Mouse (Mus musculus): Measurements from ENCODE around the gene Best1. TPM values are rescaled to one million over a fixed set of nuclear protein-coding genes. Genes with fewer than 3 reads are reported as not detected.
A peak's percentile ranks its signal among the peaks of the same experiment; 100 is the strongest.

Best1 gene
- total and polyA plus RNA-seq, 3 experiments = 0.17 to 0.62 (median 0.46) TPM

DNA sequence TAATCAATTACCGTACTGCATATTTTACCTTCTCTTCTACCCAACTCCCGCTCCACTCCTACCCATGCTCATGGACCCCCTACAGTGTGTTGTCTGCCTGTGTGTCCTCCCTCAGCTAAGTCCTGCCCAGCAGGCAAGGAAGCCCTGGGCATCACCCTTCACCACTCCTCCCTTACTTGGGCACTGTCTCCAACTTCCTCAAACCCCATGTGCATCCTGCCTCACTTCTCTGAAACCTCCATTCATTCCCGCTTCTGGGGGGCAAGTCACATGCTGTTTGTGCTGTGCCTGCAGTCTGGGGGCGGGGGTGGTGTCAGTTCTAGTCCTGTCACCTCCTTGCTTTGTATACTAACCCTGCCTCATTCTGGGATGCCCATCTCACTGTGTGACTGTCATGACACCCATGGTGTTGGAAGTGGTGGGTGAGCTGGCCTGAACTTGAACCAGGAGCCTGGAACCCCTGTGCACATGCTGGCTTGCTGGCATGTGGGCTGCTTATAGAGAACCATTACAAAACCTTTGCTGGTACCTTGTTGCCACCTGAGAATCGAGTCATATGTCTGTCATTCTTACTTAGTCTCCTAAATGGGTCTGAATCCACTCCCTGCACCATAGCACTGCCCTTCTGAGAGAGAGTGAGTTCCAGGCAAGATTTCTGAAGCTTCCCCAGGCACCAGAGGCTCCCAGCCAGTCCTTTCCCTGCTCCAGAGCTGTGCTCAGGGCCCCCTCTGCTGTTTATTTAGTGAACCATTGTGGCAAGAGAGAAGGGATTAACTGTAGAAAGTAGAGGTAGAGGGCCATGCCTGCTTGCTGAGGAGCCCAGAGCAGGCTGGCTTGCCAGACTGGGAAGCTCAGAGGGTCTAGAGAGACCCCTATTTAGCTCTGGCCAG is 21.2 kb upstream of the Best1 start:
- peak; percentile 52 for DNase-seq

DNA sequence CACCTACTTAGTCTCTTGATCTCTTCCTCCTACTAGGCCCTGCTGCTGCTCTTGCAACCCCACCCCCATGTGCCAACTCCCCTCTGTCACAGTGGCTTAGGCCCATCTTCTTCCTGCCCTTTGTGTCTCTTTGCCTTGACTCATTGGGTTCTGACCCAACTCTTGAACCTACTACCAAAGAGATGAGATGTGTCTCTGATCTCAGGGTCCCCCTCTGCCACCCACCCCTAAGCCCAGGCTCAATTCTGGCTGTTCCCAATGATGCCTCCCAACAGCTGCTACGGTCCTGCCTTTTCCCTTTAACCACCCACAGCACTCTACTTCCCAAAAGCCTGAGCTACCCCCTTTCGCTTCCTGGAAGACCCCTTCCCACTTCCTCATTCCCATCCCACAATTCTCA is 20.5 kb upstream of the Best1 start:
- DNase-seq = no peak

DNA sequence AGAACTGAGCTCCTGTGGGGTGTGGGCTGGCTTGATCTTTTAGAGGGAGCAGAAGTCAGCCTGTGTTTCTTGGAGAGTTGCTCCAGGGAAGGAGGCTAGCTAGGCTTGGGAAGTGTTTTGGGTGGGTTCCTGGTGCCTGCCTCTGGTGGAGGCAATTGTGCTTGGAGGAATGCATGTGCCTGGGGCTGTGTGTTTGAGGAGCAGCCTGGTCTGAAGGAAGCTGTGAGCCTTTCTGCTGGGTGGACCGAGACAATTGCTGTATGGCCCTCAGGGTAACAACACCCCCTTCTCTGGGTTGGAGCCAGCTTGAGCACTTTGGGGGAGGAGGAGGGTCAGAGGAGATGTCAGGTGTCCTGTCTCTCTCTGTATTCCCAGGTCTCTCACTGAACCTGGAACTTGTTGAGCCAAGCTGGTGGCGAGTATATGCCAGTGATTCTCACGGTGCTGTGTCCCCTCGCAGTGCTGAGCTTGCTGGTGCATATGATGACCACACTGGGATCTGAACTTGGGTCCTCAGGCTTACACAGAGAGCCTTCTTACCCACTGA is 17.9 kb upstream of the Best1 start:
- no peak for DNase-seq

DNA sequence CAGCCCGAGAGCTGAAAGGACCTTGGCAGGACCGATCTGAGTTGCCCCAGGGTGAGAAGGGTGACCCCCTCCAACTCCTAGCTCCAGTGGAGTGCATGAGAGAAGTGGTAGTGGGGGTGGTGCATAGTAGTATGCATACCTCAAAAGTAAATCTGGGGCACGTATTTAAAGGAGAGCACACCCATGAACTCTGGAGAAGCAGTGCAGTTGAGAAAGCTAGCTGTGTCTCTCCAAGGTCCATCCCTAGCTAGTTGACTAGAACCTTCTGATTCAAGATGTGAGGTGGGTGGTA is 17.0 kb upstream of the Best1 start:
- no peak for DNase-seq

DNA sequence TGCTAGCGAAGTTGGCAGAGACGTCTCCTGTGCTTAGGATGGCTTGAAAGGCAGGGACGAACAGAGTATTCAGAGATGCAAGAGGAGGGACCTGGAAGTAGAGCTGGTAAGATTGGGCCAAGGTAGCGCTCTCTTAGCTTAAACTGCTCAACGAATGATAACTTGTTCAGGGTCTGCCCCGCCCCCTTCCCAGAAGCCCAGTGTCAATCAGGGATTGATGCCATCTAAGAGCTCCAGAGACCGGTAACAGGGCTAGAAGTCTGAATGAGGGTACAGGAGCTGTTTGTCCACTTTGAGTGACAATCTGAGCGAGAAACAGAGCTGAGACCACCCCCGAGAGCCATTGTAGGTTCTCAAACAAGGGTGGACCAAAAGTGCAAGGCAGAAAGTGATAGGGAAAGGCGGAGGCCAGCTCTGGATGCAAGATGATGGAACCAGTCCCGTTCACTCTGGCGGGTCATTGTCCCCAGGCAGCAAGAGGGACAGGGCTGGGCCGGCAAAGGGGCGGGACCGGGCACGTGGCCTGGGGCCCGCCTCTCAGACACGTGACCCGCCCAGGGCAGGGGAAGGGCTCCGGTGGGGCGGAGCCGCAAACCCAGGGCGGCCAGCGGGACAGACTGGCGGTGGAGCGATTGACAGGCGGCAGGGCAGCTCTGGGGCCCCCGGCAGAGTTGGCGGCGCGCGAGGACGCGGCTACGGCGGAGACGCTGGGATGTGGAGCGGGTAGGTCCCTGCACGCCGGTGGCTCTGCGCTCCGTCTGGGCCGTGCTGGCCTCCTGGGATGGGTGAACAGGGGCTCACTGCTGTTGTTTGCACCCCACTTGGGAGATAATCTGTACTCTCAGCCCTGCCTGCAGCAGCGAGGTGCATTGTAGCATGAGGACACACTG is 16.4 kb upstream of the Best1 start:
- DNase-seq = peak; percentile 97

DNA sequence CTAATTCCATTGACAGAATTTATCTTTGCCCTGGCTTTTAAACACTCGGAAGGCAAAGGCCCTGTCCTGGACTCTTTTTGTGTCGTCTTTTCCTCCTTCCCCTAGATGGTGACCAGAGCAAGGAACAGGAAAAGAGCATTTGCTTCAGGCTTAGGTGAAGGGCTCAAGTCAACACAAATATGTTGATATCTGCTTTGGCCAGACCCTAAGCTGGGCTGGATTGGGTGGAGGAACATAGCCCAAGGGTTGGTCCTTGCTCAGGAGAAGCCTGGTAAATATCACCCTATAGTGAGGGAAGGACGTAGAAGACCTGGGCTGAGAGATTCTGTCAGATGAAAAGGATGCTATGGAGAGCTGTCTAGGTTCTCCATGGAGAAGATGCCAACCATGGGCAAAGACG is 14.7 kb upstream of the Best1 start:
- no peak for DNase-seq

DNA sequence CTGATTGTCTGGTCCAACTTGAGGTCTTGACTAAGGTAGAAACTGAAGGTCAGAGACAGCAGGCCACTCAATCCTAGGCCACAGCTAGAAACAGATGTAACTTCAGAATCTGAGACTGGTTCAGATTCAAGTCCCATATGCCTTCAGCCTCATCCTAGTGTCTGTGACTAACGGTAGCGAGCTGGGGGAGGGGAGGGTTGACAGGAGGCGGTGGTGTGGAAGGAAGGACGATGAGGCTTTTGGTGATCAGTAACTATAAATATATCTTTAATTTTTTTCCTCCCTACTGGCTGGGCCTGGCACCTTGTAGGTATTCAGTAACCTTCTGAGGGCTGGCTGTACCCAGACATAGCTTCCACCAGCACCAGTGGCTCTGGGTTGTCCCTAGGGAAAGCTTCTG is 14.0 kb upstream of the Best1 start:
- no peak for DNase-seq

DNA sequence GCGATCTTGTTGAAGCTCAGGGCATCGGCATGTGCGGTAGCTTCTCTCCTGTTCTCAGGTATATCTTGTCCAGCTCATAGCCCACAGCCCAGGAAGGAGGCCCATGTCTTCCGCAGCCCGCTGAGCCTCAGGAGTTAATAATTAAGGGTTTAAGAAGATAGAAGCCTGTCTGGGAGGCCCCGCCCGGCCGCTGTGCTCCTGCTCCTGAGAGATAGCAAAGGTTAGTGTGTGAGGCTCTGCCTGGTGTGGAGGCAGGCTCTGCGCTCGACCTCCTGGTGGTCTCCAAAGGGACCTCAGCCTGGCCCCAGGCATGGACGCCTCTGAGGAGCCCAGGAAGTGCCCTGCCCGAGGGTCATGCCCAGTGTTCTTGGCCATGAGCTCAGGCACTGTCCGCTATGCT is 13.4 kb upstream of the Best1 start:
- no peak for DNase-seq

DNA sequence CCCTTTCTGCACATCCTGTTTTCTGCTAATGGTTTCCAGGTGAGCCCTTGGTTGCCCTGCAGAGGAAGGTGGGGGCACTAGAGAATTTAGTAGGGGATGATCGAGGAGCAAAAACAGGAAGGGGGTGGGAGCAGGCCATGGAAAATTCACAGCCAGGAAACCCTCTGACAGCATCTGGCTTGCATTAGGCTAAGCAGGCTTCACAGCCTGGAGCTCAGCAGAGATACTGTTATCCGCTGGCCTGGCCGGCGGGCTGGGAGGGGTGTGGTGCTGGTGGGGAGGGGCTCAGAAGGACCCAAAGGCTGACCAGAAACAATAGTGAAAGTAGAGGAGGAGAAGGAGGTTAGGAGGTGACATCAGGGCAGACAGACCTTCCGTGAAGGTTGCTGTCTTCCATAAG is 12.5 kb upstream of the Best1 start:
- no peak for DNase-seq

DNA sequence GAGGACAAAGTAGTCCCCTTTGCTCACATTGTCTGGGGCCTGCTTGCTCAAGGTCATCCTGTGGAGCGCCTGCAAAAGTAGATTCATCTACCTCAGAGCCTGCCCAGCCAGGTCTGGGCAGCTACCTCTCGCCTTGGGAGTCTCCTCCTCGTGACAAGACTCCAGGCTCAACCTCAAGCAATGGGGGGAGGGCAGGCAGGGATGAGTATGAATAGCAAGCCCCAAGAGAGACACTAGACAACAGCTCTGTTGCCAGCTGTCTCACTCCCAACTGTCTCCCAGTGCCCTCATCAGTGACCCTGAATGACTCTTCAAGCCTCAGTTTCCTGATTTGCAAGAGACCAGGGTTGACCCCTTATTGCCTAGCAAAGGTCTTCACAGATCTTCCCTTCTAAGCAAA is 11.9 kb upstream of the Best1 start:
- DNase-seq = no peak

DNA sequence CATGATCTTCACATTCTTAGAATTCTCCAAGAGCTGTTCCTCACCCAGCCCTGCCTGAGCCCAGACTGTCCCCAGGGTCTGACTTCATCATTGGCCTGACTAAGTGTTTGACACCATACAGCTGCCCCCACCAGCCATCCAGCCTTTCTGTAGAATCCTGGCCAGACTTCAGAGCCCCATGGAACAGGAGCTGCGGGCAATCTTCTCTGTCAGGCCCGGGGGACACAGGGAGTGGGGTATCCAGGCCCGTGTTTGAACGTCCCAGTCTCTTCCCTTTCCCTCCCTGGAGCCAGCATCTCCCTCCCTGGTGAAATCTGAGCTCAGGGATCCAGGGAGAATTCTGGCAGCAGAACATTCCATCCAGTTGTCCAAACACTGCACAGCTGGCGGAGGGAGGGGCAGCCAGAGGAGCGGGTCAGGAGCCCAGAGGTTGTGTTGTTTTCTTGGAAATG is 11.4 kb upstream of the Best1 start:
- DNase-seq = no peak

DNA sequence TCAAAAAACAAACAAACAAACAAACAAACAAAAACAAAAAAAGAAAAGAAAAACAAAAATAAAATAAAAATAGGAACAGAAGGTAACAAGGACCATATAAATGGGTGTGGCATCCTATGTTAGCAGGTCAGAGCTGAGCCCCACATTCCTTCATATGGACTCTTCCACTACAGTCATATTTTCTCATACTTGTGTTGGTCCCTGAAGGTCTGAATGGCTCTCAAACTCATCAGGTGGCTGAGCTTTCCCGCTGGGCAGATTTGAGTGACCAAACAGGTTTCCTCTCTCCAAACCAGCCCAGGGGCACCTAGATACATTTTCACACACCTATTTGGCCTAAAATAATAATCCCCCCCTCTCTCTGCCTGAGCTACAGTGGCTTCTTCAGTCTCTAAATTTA is 10.0 kb upstream of the Best1 start:
- DNase-seq = no peak

DNA sequence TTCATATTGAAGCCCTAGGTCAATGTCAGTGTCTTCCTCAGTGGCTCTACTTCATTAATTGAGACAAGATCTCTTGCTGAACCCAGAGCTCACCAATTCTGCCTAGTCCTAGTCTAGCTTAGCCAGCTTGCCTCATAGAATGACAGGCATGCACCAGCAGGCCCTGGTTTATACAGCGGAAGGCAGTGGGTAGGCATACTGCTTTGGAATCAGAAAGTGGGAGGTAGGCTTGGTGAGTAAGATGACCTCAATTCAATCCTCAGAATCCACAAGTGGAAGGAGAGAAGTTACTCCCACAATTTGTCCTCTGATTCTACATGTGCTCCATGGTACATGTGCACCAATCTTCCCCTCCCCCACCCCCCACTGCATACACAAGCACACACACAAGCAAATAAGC is 2.3 kb upstream of the Best1 start:
- DNase-seq = no peak

DNA sequence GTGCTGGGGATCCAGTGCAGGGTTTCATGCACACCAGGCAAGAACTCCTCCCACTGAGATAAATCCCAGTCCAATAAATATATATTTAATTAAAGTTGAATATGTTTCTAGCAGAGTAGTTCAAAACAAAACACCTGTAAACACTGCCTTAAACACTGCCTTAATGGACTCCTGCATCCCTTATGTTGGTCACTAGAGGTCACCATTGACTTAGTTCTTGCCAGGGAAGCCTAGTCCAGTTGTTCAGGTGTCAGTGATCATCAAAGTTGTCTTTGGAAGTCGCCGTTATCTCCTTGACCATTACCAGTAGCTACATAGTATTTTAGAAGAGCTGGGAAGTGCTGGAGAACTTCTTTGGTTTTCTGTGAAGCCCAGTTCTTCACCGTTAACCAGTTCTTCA is 1.1 kb downstream of the Best1 start:
- DNase-seq = peak; percentile 42

DNA sequence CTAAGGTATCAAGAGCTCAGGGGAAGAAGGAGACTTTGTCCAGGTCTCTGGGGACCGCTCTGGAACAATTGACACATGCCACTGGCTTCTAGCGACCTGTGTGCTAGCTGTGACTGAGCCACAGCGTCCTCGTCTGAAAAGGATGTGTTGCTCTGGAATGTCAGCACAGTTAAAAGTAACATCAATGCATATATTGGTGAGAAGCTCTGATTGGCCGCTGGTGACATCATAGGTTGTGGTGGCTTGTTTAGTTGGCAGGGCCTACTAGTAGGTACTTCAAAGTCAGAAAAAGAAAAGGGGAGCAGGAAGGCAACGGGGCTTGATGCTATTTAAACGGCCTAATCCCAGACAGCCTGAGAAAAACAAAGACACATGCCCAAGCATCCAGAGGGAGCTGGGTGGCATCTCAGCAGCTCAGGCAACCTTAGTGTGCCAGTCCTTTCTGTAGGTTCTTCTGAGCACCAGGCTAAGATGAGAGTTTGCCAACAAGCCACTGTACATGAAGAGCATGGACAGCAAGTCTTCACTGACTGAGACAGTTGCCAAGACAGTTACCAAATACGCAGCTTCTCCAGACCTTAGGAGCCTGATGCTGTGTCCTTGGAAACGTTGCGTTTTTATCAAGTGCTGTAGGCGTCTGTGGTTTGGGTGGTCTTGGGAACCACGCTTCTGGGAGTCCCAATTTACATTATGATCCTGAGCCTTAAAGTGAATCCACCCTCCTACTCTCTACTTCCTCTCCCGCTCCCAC is 2.5 kb downstream of the Best1 start:
- DNase-seq = no peak

DNA sequence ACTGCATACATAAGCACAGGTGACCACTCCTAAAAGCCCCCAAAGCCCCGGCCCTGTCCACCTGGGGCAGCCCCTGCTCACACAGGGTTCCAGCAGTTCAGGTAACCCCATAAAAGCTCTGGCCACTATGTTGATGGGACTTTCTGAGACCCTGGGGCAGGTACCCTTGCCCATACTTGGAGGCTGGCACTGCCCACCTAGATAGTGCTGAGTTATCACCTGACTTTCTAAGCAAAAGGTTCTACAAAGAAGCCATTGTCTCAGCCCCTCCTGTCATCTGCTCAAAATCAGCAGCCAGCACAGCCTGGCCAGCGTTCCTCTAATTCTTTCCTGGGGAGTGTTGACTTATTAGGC is 3.4 kb downstream of the Best1 start:
- DNase-seq = no peak

DNA sequence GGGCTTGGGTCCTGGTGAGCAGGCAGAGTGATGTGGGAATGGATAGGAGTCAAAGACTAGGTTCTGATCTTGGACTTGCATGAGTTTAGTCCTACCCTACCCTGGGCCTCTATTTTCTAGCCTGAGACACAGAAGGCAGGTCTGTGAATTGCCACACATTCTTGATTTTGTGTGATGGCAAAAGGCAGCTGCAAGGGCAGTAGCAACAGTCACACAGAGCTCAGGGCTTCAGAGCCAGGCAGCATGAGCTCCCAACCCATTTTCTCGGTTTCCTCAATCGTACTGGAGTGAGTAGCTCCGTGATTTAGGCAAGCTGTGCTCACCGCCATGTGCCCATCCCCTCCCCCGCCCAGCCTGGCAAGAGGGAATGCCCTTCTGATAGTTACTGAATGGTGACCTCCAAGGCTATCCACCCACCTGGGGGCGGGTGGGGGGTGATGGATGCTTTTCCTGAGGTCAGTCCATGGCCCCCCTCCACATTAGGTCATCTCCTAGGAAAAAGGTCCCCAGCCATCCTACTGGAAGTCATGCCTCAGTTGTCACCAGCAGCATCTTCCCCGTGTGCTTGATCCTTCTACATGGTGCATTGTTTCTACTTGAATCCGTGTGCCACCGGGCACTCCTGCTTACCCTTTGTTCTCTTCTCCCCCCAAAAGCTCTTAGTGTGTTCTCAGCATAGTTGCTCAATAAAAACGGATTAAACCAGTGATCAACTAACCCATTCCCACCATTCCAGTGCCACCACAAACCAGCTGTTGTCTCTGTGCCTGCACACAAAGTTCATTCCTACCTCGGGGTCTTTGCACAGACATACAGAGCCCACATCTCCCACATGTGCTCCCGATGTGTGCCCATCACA is 4.0 kb downstream of the Best1 start:
- no peak for DNase-seq

DNA sequence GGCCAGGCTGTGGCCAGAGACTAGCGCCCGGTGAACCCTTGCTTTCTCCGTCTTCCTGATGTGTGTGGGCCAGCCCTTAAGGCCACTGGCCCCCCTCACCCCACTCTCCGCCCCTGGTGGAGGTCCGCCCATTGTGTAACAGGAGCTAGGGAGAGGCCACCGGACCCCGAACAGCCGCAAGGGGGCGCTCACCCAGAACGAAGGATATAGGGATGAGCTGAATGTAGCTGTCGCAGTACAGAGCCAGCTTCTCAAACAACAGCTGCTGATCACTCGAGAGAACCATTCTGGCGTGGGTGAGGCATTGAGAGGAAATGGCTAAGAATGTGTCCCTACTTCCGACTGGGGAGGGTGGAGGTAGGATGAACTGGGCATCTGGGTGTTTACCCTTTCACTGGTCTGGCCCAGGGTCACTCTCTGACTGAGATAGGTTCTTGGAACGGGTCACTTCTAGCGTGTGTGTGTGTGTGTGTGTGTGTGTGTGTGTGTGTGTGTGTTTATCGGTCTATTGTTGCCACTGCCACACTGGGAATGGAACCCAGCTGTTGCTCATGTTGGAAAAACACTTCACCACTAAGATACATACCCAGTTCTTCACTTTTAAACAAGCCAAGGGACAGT is 8.3 kb downstream of the Best1 start:
- peak; percentile 87 for DNase-seq

DNA sequence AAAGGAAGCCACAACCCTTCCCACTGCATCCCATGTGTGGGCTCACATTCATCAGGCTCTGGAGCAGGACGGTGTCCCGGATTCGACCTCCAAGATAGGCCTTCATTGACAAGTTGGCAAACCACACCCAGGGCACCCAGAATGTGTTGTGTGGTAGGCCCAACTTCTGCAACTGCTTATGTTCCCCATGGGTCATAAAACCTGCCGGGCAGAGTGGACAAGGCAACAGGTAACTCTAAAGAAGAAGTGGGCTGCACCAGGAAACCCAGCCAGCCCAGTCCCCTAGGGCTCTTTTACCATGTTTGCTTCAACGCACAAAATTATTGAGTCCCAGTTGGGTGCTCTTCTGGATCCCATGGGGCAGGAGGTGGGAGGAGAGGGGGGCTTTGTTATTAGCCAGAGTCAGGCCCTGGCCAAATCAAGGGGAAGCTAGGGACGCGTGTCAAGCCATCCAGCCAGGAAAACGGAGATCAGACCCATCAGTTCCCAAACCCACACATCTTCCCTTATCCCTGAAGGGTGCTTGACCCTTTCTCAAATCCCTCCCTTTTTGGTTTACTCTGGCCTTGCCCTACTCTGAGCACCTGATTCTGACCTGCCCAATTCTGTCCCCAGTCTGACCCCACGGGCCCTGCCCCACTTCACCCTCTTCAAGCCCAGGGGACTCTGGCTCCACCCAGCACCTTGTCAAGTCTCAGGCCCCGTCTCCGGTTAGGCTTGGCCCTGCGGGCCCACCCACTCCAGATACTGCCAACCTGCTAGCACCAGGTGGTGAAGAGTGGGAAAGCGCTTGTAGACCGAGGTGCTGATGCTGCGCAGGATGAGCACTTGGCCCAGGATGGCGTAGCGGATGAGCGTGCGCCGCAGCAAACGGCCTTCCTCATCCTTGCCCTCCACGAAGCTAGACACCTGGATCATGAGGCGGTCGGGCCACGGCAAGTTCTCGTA is 9.1 kb downstream of the Best1 start:
- DNase-seq = no peak

DNA sequence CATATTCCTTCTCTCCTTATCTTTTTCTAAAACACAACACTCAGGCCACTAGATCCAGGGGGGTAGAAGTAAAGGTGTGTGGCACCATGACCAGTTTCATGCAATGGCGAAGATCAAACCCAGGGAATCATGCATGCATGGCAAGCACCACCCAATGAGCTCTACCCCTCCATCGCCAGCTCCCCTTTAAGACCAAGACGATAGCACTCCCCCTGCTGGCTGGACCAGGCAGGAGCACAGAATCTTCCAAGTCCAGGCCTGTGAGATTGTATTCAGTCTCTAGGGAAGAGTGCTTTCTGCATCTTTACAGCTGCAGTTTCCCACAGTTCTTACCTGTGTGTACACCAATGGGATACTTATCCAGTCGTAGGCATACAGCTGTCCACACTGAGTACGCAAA is 10.1 kb downstream of the Best1 start:
- peak; percentile 83 for DNase-seq
